Mouse (Mus musculus) cortical plate, adult 2 months (tissue): ENCODE results near the gene Commd1. TPM values are rescaled to one million over a fixed set of nuclear protein-coding genes. Genes with fewer than 3 reads are reported as not detected.

ENCODE experiments used
- H3K27ac ChIP-seq: fragments of 200-500 bp; 2 replicates; pipeline ENCODE4 v1.5.1; 2012; ENCODE audit warnings: low read length, control low read depth, inconsistent platforms; ENCODE audit not compliant: insufficient read depth
- H3K4me1 ChIP-seq: fragments of 200-500 bp; 2 replicates; pipeline ENCODE4 v1.6.1; 2011; ENCODE audit warnings: low read length; ENCODE audit not compliant: control insufficient read depth, insufficient read depth
- H3K4me3 ChIP-seq: fragments of 200-500 bp; 2 replicates; pipeline ENCODE4 v1.5.1; 2011; ENCODE audit warnings: mild to moderate bottlenecking, low read length, control low read depth; ENCODE audit not compliant: insufficient read depth
- CTCF ChIP-seq: fragments of 200-500 bp; IDR thresholded peaks from 2 replicates; pipeline ENCODE4 v1.5.1; 2011; ENCODE audit warnings: mild to moderate bottlenecking, control low read depth, low read length; ENCODE audit not compliant: insufficient read depth; ENCODE audit errors: extremely low read depth
- POLR2A ChIP-seq: fragments of 200-500 bp; IDR thresholded peaks from 2 replicates; pipeline ENCODE4 v1.6.1; 2011; ENCODE audit warnings: mild to moderate bottlenecking, low read length, control low read depth; ENCODE audit not compliant: insufficient read depth; ENCODE audit errors: extremely low read depth
- polyA plus RNA-seq: library from polyadenylated mRNA; depleted of rRNA; stranded (reverse); fragments of >200 nt; gene quantifications from 2 replicates; pipeline ENCODE4 v1.2.3, GENCODE M21; 2012

Gene Commd1
- polyA plus RNA-seq, 1 experiment: 39.4 TPM

- TF ChIP-seq POLR2A (no peak), CTCF (no peak)
- H3K4me1 ChIP-seq: peaks cover 2% of the 10 kb centered on the region; the same call in 1 of the 2 replicates
- no peak overlapping the region for H3K27ac ChIP-seq
- no peak overlapping the region for H3K4me3 ChIP-seq
Measured at GRCm38 (mm10) chr11:22873383-22873782, 108.8 kb downstream of the Commd1 start.

- Histone ChIP-seq H3K27ac (no peak overlapping the region), H3K4me1 (peaks cover 2% of the 10 kb centered on the region; the same call in 1 of the 2 replicates), H3K4me3 (no peak overlapping the region)
- no peak for TF ChIP-seq CTCF
- TF ChIP-seq POLR2A: no peak
Measured at GRCm38 (mm10) chr11:22872307-22872680, 109.9 kb downstream of the Commd1 start.

- Histone ChIP-seq H3K27ac (no peak overlapping the region), H3K4me3 (no peak overlapping the region), H3K4me1 (peaks cover 2% of the 10 kb centered on the region; the same call in 1 of the 2 replicates)
- TF ChIP-seq POLR2A (no peak), CTCF (no peak)
Measured at GRCm38 (mm10) chr11:22871628-22872306, 110.4 kb downstream of the Commd1 start.

- Histone ChIP-seq H3K27ac (no peak overlapping the region), H3K4me3 (no peak overlapping the region), H3K4me1 (peaks cover 2% of the 10 kb centered on the region; the same call in 1 of the 2 replicates)
- TF ChIP-seq POLR2A (no peak), CTCF (no peak)
Measured at GRCm38 (mm10) chr11:22868582-22868981, 113.6 kb downstream of the Commd1 start.

GRCm38 (mm10) chr11:22867691-22868090 is 114.5 kb downstream of the Commd1 start:
- H3K27ac ChIP-seq: no peak overlapping the region
- no peaks in the 10 kb centered on the region for H3K4me1 ChIP-seq
- TF ChIP-seq CTCF (no peak), POLR2A (no peak)
- no peak overlapping the region for H3K4me3 ChIP-seq

- TF ChIP-seq CTCF: no peak
- no peak for TF ChIP-seq POLR2A
- Histone ChIP-seq H3K4me3 (no peak overlapping the region), H3K4me1 (no peaks in the 10 kb centered on the region), H3K27ac (no peak overlapping the region)
Measured at GRCm38 (mm10) chr11:22865635-22866246, 116.4 kb downstream of the Commd1 start.

- Histone ChIP-seq H3K27ac (no peak overlapping the region), H3K4me1 (no peaks in the 10 kb centered on the region), H3K4me3 (no peak overlapping the region)
- TF ChIP-seq CTCF (no peak), POLR2A (no peak)
Measured at GRCm38 (mm10) chr11:22864305-22865060, 117.7 kb downstream of the Commd1 start.

GRCm38 (mm10) chr11:22863581-22863980 is 118.6 kb downstream of the Commd1 start:
- Histone ChIP-seq H3K27ac (no peak overlapping the region), H3K4me1 (no peaks in the 10 kb centered on the region), H3K4me3 (no peak overlapping the region)
- TF ChIP-seq CTCF: no peak
- no peak for TF ChIP-seq POLR2A

GRCm38 (mm10) chr11:22861315-22861714 is 120.9 kb downstream of the Commd1 start:
- TF ChIP-seq CTCF: no peak
- no peak overlapping the region for H3K4me3 ChIP-seq
- no peak overlapping the region for H3K27ac ChIP-seq
- H3K4me1 ChIP-seq: no peaks in the 10 kb centered on the region
